Mouse (Mus musculus) stomach, embryonic 14.5 days (tissue): Measurements from ENCODE around the gene Tstd2. TPM values are rescaled to one million over a fixed set of nuclear protein-coding genes. Genes with fewer than 3 reads are reported as not detected.

Experiments used
- ATAC-seq: fragments of 200-750 bp; cut with Nextera tagmentation; 2 replicates; pipeline ENCODE4 v1.8.0; 2017; ENCODE audit warnings: low read depth, moderate TSS enrichment; ENCODE audit not compliant: insufficient number of reproducible peaks, insufficient read depth, low FRiP score
- H3K27ac ChIP-seq: fragments of 300-500 bp; sonication (generic); 2 replicates; pipeline ENCODE4 v1.5.1; 2014; ENCODE audit warnings: mild to moderate bottlenecking, low read length, moderate library complexity, mixed read lengths
- H3K27me3 ChIP-seq: fragments of 300-500 bp; sonication (generic); 2 replicates; pipeline ENCODE4 v1.6.1; 2014; ENCODE audit warnings: low read length, control low read depth, mixed read lengths; ENCODE audit not compliant: control insufficient read depth, insufficient read depth
- H3K36me3 ChIP-seq: fragments of 300-500 bp; sonication (generic); 2 replicates; pipeline ENCODE4 v1.6.1; 2014; ENCODE audit warnings: mild to moderate bottlenecking, control low read depth, low read length, moderate library complexity, mixed read lengths; ENCODE audit not compliant: control insufficient read depth, insufficient read depth
- H3K4me1 ChIP-seq: fragments of 300-500 bp; sonication (generic); 2 replicates; pipeline ENCODE4 v1.6.1; 2014; ENCODE audit warnings: low read length, control low read depth, mixed read lengths; ENCODE audit not compliant: control insufficient read depth, insufficient read depth
- H3K4me2 ChIP-seq: fragments of 300-500 bp; sonication (generic); replicated peaks from 2 replicates; pipeline ENCODE4 v1.6.1; 2014; ENCODE audit warnings: low read depth, low read length, control low read depth
- H3K4me3 ChIP-seq: fragments of 300-500 bp; sonication (generic); 2 replicates; pipeline ENCODE4 v1.5.1; 2014; ENCODE audit warnings: low read depth, low read length, control low read depth
- H3K9ac ChIP-seq: fragments of 300-500 bp; sonication (generic); replicated peaks from 2 replicates; pipeline ENCODE4 v1.6.1; 2014; ENCODE audit warnings: low read depth, mild to moderate bottlenecking, control low read depth, low read length, moderate library complexity, mixed read lengths
- H3K9me3 ChIP-seq: fragments of 300-500 bp; sonication (generic); 2 replicates; pipeline ENCODE4 v1.6.1; 2016; ENCODE audit warnings: low read depth, low read length, control low read depth; ENCODE audit not compliant: control insufficient read depth
- WGBS: fragments of 180-500 bp; shearing (Covaris S2); extraction: QIAGEN DNeasy Blood & Tissue Kit; methylation state at CpG from one replicate; pipeline ENCODE4 v1.1.7; 2014; 5-methylcytosine and 5-hydroxymethylcytosine counted together
- polyA plus RNA-seq: library from polyadenylated mRNA; unstranded; fragments of >200 nt; fragmentation: Nextera tagmentation; extraction: Ambion mirVana; gene quantifications from 2 replicates; pipeline ENCODE4 v1.2.1, GENCODE M21; 2014

The Tstd2 gene
- polyA plus RNA-seq, 1 experiment from 2014 or later, result 33.4 TPM

DNA sequence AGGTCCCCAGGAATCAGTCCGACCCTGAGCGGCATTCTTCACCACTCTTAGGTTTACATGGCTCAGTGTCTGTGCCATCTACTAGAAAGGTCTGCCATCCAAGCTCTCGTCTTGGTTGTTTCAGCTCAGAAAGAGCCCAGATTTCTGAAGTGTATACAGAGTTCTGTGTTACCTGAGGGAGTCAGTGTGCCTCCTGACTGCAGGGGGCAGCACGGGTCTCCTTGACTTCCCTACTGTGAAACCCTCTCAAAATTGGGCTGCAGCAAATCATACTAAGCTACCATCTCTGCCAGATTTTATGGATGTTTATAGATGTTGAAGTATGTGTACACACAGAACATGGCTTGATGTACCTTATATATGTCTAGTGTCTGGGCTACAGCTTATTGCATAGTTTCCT lies 37.8 kb upstream of the Tstd2 start:
- WGBS, result 81% methylated on average over 4 of the region's 4 CpGs
- H3K9me3 ChIP-seq, result no peaks in the 10 kb centered on the region
- H3K4me3 ChIP-seq, result no peak overlapping the region
- peaks cover 54% of the 10 kb centered on the region for H3K36me3 ChIP-seq
- no peak overlapping the region for H3K4me2 ChIP-seq
- no peak overlapping the region for H3K9ac ChIP-seq
- no peak for ATAC-seq
- no peaks in the 10 kb centered on the region for H3K4me1 ChIP-seq
- no peak overlapping the region for H3K27ac ChIP-seq
- no peaks in the 10 kb centered on the region for H3K27me3 ChIP-seq

DNA sequence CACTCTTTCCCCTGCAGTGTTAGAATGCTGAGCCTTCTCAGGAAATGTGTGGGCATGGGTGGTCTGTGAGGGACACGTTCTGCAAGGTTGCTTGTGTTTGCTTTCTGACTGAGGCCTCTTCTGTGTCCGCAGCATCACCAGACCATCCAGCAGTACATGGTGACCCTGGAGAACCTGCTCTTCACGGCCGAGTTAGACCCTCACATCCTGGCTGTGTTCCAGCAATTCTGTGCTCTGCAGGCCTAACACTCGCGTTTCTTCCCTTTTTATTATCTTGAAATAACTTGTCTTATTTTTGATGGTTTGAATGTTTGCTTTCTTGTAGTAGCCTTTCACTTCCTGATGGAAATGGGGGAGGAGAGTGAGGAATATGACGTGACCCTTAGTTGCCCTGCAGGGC lies 33.3 kb upstream of the Tstd2 start:
- WGBS, result 73% methylated on average over 7 of the region's 7 CpGs
- H3K27me3 ChIP-seq, result no peaks in the 10 kb centered on the region
- H3K4me2 ChIP-seq, result no peak overlapping the region
- no peak overlapping the region for H3K9ac ChIP-seq
- no peak overlapping the region for H3K4me3 ChIP-seq
- no peaks in the 10 kb centered on the region for H3K4me1 ChIP-seq
- H3K36me3 ChIP-seq, result peaks cover 77% of the 10 kb centered on the region
- no peaks in the 10 kb centered on the region for H3K9me3 ChIP-seq
- no peak for ATAC-seq
- no peak overlapping the region for H3K27ac ChIP-seq

DNA sequence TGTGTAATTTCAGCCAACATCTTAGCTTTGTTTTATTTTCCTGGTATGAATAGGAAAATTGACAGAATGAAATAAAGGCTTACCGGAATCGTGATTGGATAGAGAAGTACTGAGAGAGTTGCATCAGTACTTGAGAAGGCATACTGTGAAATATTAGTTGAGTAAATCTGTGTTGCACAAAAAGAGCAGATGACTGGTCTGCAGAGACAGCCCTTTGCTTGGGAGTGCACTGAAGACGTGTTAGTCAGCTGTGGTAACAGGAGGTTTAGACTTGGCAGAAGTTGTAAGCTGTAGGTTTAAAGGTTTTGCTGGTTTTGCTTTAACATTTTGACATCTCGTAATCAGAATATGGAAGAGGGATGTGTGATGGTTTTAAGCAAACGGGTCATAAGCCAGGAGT lies 27.3 kb upstream of the Tstd2 start:
- Histone ChIP-seq H3K4me2 (no peak overlapping the region), H3K9me3 (no peaks in the 10 kb centered on the region), H3K4me1 (no peaks in the 10 kb centered on the region), H3K9ac (no peak overlapping the region), H3K27ac (no peak overlapping the region), H3K36me3 (peaks cover 75% of the 10 kb centered on the region), H3K4me3 (no peak overlapping the region), H3K27me3 (no peaks in the 10 kb centered on the region)
- WGBS, result 92% methylated on average over 5 of the region's 5 CpGs
- ATAC-seq, result no peak

DNA sequence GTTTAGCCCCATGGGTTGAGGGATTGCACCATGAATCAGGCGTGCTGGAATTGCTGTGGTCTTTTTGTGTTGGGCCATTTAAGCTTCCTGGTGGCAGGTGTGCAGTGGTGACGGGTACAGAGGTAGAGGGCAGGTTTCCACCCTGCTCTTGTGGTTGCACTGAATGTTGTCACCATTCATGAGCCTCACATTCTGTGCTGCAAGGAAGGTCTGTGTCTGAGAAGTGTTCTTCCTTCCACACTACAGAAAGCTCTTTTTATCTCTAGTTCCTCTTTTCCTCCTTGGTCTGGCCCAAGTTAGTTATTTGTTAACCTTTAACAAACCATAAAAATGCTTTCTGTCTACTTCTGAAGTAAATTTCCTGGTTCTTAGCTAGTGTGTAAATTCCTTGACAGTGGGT lies 25.5 kb upstream of the Tstd2 start:
- H3K27ac ChIP-seq, result no peak overlapping the region
- no peaks in the 10 kb centered on the region for H3K27me3 ChIP-seq
- no peak overlapping the region for H3K4me3 ChIP-seq
- peaks cover 71% of the 10 kb centered on the region for H3K36me3 ChIP-seq
- no peak for ATAC-seq
- H3K9me3 ChIP-seq, result no peaks in the 10 kb centered on the region
- WGBS, result 81% methylated on average over 2 of the region's 2 CpGs
- H3K4me1 ChIP-seq, result no peaks in the 10 kb centered on the region
- no peak overlapping the region for H3K9ac ChIP-seq
- no peak overlapping the region for H3K4me2 ChIP-seq

DNA sequence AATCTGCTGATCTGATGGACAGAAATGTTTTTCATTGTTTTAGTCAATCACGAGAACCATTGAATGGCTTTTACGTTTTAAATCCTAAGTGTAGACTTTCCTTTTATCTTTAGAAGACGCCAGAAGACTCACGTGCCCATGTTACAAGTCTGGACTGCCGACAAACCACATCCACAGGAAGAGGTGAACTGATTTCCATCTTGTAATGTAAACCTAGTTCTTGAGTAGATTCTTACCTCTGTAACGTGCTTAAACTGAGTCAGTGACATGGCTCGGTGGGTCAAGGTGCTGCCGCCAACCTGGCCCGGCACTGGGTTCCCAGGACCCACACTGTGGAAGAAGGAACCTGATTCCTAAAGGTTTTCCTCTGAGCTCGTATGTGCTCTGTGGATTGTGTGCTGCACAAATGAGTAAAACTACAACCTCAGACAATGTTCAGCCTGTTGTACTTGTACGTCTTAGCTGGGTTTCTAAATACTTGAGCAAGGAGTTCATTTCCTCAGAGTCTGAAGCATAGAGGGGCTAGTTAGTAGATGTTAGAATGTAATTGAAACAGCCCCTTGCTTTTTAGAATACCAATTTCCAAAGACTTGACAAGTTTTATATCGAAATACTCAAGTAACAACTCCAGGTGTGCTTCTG lies 13.5 kb upstream of the Tstd2 start:
- Histone ChIP-seq H3K27me3 (no peaks in the 10 kb centered on the region), H3K4me3 (no peak overlapping the region), H3K9ac (no peak overlapping the region), H3K27ac (no peak overlapping the region), H3K36me3 (peaks cover 75% of the 10 kb centered on the region), H3K4me1 (no peaks in the 10 kb centered on the region), H3K4me2 (no peak overlapping the region), H3K9me3 (no peaks in the 10 kb centered on the region)
- ATAC-seq, result no peak
- 93% methylated on average over 12 of the region's 12 CpGs for WGBS

DNA sequence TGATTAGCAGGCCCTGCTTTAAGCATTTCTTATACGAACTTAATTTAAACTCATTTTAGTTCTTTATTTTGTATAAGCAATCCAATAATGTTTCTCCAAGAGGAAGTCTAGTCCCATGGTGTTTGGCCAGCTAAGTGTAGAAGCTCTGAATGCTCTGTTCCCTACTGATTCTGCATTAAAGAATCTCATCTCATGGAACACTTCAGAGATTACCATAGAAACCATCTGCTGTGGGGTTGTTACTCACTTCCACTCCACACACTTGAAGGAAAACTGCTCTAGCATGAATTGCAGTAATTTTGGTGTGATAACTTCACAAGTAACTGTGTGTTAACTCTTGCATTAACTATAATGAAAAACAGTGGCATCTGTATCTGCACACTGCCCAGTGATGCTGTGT lies 8.4 kb upstream of the Tstd2 start:
- Histone ChIP-seq H3K9ac (no peak overlapping the region), H3K27ac (no peak overlapping the region), H3K36me3 (peaks cover 34% of the 10 kb centered on the region), H3K4me1 (no peaks in the 10 kb centered on the region), H3K4me3 (no peak overlapping the region), H3K9me3 (no peaks in the 10 kb centered on the region), H3K27me3 (no peaks in the 10 kb centered on the region), H3K4me2 (no peak overlapping the region)
- no peak for ATAC-seq
- 93% methylated on average over 1 of the region's 1 CpGs for WGBS

DNA sequence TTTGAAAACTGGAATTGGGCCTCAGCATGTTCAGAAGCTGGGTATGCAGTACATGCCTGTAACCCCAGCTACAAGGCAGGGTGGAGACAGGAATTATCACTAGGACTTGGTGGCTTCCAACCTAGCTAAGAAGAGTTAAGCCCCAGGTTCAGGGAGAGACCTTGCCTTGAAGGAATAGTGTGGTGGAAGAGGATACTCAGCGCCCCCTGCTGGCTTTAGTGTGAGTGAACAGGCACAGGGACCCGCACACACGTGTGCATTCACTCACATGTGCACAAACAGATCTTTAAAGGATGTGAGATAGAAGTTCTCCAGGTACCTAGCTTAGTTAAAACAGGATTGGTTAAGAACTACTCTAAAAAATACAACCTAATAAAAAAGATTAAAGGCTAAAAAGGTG lies 5.8 kb upstream of the Tstd2 start:
- no peak overlapping the region for H3K27ac ChIP-seq
- ATAC-seq, result no peak
- H3K27me3 ChIP-seq, result no peaks in the 10 kb centered on the region
- no peaks in the 10 kb centered on the region for H3K9me3 ChIP-seq
- H3K9ac ChIP-seq, result no peak overlapping the region
- peaks cover 9% of the 10 kb centered on the region; the same call in 1 of the 2 replicates for H3K4me1 ChIP-seq
- peaks cover 13% of the 10 kb centered on the region; the same call in 1 of the 2 replicates for H3K36me3 ChIP-seq
- H3K4me3 ChIP-seq, result no peak overlapping the region
- H3K4me2 ChIP-seq, result no peak overlapping the region
- 73% methylated on average over 3 of the region's 3 CpGs for WGBS

DNA sequence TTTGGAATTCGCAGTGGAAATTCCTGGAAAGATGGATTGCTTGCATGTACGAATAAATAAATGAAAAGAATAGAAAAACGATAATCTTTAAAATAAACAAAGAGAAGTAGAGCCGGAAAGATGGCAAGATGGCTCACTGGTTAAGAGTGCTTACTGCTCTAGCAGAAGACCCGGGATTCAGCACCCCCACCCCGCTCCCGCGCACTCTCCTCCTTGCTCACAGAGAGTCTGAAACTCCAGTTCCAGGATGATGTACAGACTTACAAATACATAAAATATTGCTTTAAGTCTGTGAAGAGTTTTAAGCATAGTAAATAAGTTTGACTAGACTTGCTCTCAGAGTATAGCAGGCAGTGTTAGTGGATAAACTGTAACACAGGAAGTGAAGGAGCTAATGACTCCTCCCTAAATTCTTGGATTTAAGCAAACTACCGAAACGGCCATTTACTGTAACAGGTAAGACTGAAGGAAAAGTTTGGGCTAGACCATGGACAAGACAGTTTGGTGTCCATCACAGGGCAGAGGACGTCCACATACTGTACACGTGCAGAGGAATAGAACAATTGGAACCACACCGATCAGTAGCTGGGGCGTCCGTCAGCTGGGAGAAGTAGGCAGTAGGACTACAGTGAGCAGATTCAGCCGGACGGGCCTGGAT lies 736 bp downstream of the Tstd2 start:
- H3K36me3 ChIP-seq, result peaks cover 12% of the 10 kb centered on the region; the same call in 1 of the 2 replicates
- peak overlapping the region; percentile 99 for H3K27ac ChIP-seq
- peak overlapping the region; percentile 57 for H3K4me2 ChIP-seq
- WGBS, result 4% methylated on average over 17 of the region's 17 CpGs
- no peaks in the 10 kb centered on the region for H3K27me3 ChIP-seq
- peak overlapping the region; percentile 82 for H3K9ac ChIP-seq
- peak; percentile 64 for ATAC-seq
- H3K9me3 ChIP-seq, result no peaks in the 10 kb centered on the region
- peak overlapping the region; percentile 79 for H3K4me3 ChIP-seq
- peaks cover 18% of the 10 kb centered on the region for H3K4me1 ChIP-seq

DNA sequence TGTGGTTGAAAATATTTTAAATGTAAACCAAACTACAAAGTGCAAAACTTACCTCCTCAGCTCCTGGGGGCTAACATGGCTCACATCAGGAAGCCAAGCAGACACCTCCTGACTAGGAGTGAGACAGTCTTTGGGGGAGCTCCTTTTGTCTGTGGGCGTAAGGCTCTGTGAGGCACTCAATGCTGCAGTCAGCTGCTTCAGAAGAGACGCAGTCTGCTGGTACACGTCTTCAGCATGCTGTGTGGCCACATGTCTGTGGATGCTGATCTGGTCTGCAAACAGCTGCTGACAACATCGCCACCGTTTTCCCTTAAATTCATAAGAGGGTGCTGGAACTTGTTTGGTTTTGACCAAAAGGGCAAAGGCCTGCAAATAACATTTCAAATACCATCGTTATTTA lies 6.7 kb downstream of the Tstd2 start:
- Histone ChIP-seq H3K9me3 (no peaks in the 10 kb centered on the region), H3K27me3 (no peaks in the 10 kb centered on the region), H3K4me3 (no peak overlapping the region), H3K4me2 (no peak overlapping the region), H3K9ac (no peak overlapping the region), H3K4me1 (peaks cover 3% of the 10 kb centered on the region), H3K27ac (no peak overlapping the region), H3K36me3 (peaks cover 51% of the 10 kb centered on the region)
- 88% methylated on average over 6 of the region's 6 CpGs for WGBS
- ATAC-seq, result no peak
